Mouse (Mus musculus): ENCODE data around the gene Spen.

The Spen gene

GRCm38 (mm10) chr4:141421423-141421822, 117.0 kb downstream of the Spen start:
- in situ Hi-C loops (cut with MboI; ENCODE audit: low pct_unique_long_range_greater_than_20kb in 1 of 2, low sequenced_read_pairs in 2 of 2, unreplicated experiment in 1 of 2): no loop called here

- in situ Hi-C loops (cut with MboI; ENCODE audit: low pct_unique_long_range_greater_than_20kb in 1 of 2, low sequenced_read_pairs in 2 of 2, unreplicated experiment in 1 of 2): no loop called here
Measured at GRCm38 (mm10) chr4:141420886-141421285, 117.5 kb downstream of the Spen start.

- in situ Hi-C loops (cut with MboI; ENCODE audit: low pct_unique_long_range_greater_than_20kb in 1 of 2, low sequenced_read_pairs in 2 of 2, unreplicated experiment in 1 of 2): no loop called here
Measured at GRCm38 (mm10) chr4:141420192-141420829, 118.1 kb downstream of the Spen start, which contains the start of gene Hspb7. Gene Hspb7, plus strand, starts transcription at chr4:141420779.

- in situ Hi-C loops (cut with MboI; ENCODE audit: low pct_unique_long_range_greater_than_20kb in 1 of 2, low sequenced_read_pairs in 2 of 2, unreplicated experiment in 1 of 2): no loop called here
Measured at GRCm38 (mm10) chr4:141419398-141420191, 118.8 kb downstream of the Spen start.
